Mouse (Mus musculus) cerebellum, adult 2 months (tissue): ENCODE results near the gene Pax1. TPM values are rescaled to one million over a fixed set of nuclear protein-coding genes. Genes with fewer than 3 reads are reported as not detected.

Experiments
- DNase-seq, 2 experiments: peaks; one replicate each; pipeline ENCODE4 v3.0.0; 2021
- H3K27ac ChIP-seq: fragments of 200-500 bp; 2 replicates; pipeline ENCODE4 v1.5.1; 2012; ENCODE audit warnings: low read length, control low read depth, inconsistent platforms; ENCODE audit not compliant: insufficient read depth
- H3K27me3 ChIP-seq: fragments of 200-500 bp; 2 replicates; pipeline ENCODE4 v1.6.1; 2012; ENCODE audit warnings: inconsistent platforms, mild to moderate bottlenecking, low read length, moderate library complexity; ENCODE audit not compliant: control insufficient read depth, insufficient read depth
- H3K4me1 ChIP-seq: fragments of 200-500 bp; 2 replicates; pipeline ENCODE4 v1.6.1; 2011; ENCODE audit warnings: low read length; ENCODE audit not compliant: control insufficient read depth, insufficient read depth
- H3K4me3 ChIP-seq: fragments of 200-500 bp; replicated peaks from 2 replicates; pipeline ENCODE3; 2011; ENCODE audit warnings: mild to moderate bottlenecking, low read depth, low read length, control low read depth; ENCODE audit not compliant: insufficient read depth
- CTCF ChIP-seq: fragments of 200-500 bp; IDR thresholded peaks from 2 replicates; pipeline ENCODE4 v1.5.1; 2011; ENCODE audit warnings: low read depth, mild to moderate bottlenecking, control low read depth, low read length, moderate library complexity, borderline replicate concordance; ENCODE audit not compliant: insufficient read depth
- POLR2A ChIP-seq: fragments of 200-500 bp; IDR thresholded peaks from 2 replicates; pipeline ENCODE4 v1.6.1; 2011; ENCODE audit warnings: low read length, control low read depth, borderline replicate concordance; ENCODE audit not compliant: insufficient read depth
- WGBS: fragments of 180-500 bp; shearing (Covaris S2); methylation state at CpG from one replicate; pipeline ENCODE4 v1.1.7; 2018; 5-methylcytosine and 5-hydroxymethylcytosine counted together
- polyA plus RNA-seq: library from polyadenylated mRNA; depleted of rRNA; stranded (reverse); fragments of >200 nt; gene quantifications from 2 replicates; pipeline ENCODE4 v1.2.3, GENCODE M21; 2012

Gene Pax1
- polyA plus RNA-seq, 1 experiment = 0.10 TPM

- under 1% methylated on average over 19 of the region's 19 CpGs for WGBS
Measured at GRCm38 (mm10) chr2:147373667-147374007, 11.9 kb downstream of the Pax1 start.

GRCm38 (mm10) chr2:147374245-147374644 is 12.5 kb downstream of the Pax1 start:
- H3K4me3 ChIP-seq = no peak overlapping the region
- WGBS = under 1% methylated on average over 4 of the region's 4 CpGs

More at GRCm38 (mm10) chr2:147373667-147374007, 11.9 kb downstream of the Pax1 start:
- Histone ChIP-seq H3K4me3 (no peak overlapping the region), H3K27me3 (peaks cover 2% of the 10 kb centered on the region; the same call in 1 of the 2 replicates), H3K4me1 (no peaks in the 10 kb centered on the region), H3K27ac (no peak overlapping the region)
- no peak for DNase-seq
- TF ChIP-seq CTCF (no peak), POLR2A (no peak)

DNA sequence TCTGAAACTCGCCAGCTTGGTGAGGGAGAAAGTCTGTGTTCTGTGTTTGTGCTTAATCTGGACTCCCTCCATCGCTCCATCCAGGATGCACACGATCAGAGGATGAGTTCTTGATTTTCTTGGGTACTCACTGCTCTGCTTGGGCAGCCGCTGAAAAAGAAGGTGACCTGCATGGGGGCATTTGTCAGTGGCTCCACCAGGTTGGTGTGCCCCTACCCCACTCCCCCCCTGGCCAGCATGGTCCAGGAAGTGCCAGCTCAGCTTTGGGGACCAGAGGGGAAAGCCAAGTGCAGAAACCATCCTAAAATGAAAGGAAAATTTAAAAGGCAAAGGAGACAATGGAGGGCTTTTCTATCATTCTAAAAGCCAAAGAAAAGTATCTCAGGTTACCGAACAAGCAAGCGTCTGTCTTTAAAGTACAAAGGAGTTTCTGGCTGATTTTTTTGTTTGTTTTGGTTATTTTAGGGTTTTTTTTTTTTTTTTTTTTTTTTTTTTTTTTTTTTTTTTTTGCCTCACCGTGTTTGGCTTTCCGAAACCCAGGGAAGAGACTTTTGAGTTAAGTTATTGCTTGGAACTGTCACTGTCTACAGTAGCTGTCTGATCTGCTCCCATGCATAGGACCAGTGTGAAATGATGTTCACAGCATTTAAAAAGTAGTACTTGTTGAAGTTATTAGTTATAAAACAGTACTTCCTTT is 13.4 kb downstream of the Pax1 start:
- WGBS = 6% methylated on average over 8 of the region's 8 CpGs
- no peak for TF ChIP-seq CTCF
- H3K4me1 ChIP-seq = no peaks in the 10 kb centered on the region
- H3K4me3 ChIP-seq = no peak overlapping the region
- no peak overlapping the region for H3K27ac ChIP-seq
- no peaks in the 10 kb centered on the region; the same call in 1 of the 2 replicates for H3K27me3 ChIP-seq
- no peak for DNase-seq

More at GRCm38 (mm10) chr2:147374245-147374644, 12.5 kb downstream of the Pax1 start:
- DNase-seq = no peak
- TF ChIP-seq POLR2A (no peak), CTCF (no peak)
- H3K27ac ChIP-seq = no peak overlapping the region
- no peaks in the 10 kb centered on the region for H3K4me1 ChIP-seq
- H3K27me3 ChIP-seq = peaks cover 2% of the 10 kb centered on the region; the same call in 1 of the 2 replicates

DNA sequence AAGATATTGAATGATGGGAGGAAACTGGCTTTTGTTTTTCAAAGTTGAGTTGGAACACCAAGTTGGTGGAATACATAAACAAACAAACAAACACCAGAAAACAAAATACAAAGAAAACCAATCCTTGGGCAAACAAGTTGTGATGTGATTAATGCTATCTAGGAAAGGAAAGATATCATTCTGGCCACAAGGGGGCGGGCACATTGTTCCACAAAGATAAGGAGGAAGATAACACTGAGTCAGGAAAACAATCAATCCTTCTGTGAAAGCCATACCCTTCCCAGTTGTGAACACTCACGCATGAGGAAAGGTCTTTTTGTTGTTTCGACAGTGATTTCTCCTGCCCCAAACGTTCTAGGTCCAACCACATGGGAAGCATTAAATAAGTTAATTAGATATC is 17.2 kb downstream of the Pax1 start:
- H3K4me1 ChIP-seq = no peaks in the 10 kb centered on the region
- H3K27ac ChIP-seq = no peak overlapping the region
- no peak for DNase-seq
- H3K4me3 ChIP-seq = no peak overlapping the region
- no peaks in the 10 kb centered on the region; the same call in 1 of the 2 replicates for H3K27me3 ChIP-seq
- WGBS = 13% methylated on average over 4 of the region's 4 CpGs
- TF ChIP-seq POLR2A (no peak), CTCF (peak; percentile 41; the same call in 1 of the 2 replicates)

- TF ChIP-seq POLR2A (no peak), CTCF (no peak)
- DNase-seq = no peak
- no peaks in the 10 kb centered on the region; the same call in 1 of the 2 replicates for H3K27me3 ChIP-seq
- H3K4me3 ChIP-seq = no peak overlapping the region
- H3K27ac ChIP-seq = no peak overlapping the region
- WGBS = 81% methylated on average over 2 of the region's 2 CpGs
- H3K4me1 ChIP-seq = no peaks in the 10 kb centered on the region
Measured at GRCm38 (mm10) chr2:147383373-147383772, 21.6 kb downstream of the Pax1 start.

DNA sequence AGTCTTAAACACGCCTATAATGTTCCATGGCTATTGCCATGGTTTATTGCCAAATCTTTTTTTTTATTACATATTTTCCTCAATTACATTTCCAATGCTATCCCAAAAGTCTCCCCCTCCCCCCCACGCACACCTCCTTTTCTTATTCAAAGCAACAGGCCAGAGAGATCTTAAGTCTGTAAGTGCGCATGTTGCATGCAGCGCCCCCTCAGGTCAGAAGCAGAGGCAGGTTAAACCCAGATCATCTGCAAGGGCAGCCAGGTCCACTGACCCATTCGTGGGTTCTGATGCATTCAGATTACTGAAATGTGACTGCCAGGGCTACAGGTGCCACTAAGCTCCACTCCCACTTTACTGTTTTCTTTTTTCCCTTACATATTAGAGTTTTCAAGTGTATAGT is 25.2 kb downstream of the Pax1 start:
- H3K27ac ChIP-seq = no peak overlapping the region

DNA sequence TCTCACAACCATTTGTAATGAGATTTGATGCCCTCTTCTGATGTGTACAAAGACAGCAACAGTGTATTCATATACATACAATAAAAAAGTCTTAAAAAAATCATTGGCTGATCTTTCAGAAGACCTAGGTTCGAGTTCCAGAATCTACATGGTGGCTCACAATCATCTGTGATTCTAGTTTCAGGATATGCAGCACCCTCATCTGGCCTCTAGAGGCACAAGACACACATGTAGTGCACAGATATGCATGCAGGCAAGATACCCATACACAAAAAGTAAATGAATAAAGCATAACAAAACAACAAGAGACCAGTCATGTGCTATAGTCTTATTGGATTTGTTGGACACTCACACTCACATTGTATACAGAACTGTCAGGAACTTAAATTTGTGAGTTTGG is 47.6 kb downstream of the Pax1 start:
- H3K27ac ChIP-seq = no peak overlapping the region
- TF ChIP-seq CTCF (no peak), POLR2A (no peak)
- WGBS = 49% methylated on average over 1 of the region's 1 CpGs
- no peaks in the 10 kb centered on the region for H3K4me1 ChIP-seq
- H3K27me3 ChIP-seq = no peaks in the 10 kb centered on the region
- H3K4me3 ChIP-seq = no peak overlapping the region
- no peak for DNase-seq

More for the DNA sequence above, 25.2 kb downstream of the Pax1 start:
- DNase-seq = no peak
- H3K4me1 ChIP-seq = no peaks in the 10 kb centered on the region
- TF ChIP-seq CTCF = no peak
- TF ChIP-seq POLR2A = no peak
- 50% methylated on average over 5 of the region's 5 CpGs for WGBS
- no peaks in the 10 kb centered on the region for H3K27me3 ChIP-seq
- H3K4me3 ChIP-seq = no peak overlapping the region

DNA sequence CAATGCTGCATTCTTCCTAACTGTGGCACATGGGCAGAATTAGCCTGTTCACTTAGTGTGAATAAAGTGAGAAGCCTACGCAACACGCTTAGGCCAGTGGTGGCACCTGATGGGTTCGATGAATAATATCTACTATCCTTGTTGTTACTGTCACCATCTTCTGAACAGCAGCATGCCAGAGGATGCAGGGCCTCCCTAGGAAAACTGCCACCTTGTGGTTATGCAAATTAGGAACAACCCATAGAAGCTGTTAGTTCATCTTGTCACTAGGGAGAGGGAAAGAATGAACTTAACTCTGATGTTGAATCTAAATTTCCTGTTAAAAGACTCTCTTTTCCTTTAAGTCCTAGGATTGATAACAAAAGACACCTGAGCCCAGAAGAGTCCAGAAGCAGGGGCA is 53.3 kb downstream of the Pax1 start:
- 93% methylated on average over 3 of the region's 3 CpGs for WGBS
- no peaks in the 10 kb centered on the region for H3K27me3 ChIP-seq
- no peak for DNase-seq
- TF ChIP-seq CTCF (no peak), POLR2A (no peak)
- no peak overlapping the region for H3K4me3 ChIP-seq
- H3K27ac ChIP-seq = no peak overlapping the region
- H3K4me1 ChIP-seq = no peaks in the 10 kb centered on the region
